Mouse (Mus musculus) cerebellum, adult 18-20 months (tissue): ENCODE results near the gene Zfp970.
A peak's percentile ranks its signal among the peaks of the same experiment; 100 is the strongest.
"Not testable (repeated sequence)": the region's sequence is repeated elsewhere in the genome, so short reads cannot be mapped to it uniquely, and the experiment has no call there.

Experiments used
- DNase-seq, 2 experiments: peaks; one replicate each; pipeline ENCODE4 v3.0.0; 2021

Zfp970 gene

GRCm38 (mm10) chr2:177464676-177465075, at the start of gene Zfp970:
TSS of gene Zfp970 (plus strand) at chr2:177464733.
- DNase-seq = peak; percentile 17 to 29

DNA sequence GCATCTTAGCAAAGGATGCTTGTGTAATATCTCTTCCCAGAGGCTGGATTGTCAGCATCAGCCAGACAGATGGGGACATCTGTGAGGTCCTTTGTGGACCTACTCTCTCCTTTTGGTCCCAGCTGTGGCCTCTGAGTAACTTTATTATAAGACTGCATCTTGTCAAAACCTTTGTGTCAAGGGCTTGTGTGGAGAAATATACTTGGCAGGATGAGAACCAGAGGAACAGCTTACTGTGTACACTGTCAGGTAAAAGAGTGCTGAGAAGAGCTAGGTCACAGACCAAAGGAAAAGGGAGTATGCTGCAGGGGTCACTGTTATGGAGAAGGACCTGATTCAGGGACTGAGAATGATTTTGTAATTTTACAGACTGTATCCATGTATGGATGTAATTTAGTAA, 3.7 kb downstream of the Zfp970 start:
- not testable (repeated sequence) for DNase-seq

DNA sequence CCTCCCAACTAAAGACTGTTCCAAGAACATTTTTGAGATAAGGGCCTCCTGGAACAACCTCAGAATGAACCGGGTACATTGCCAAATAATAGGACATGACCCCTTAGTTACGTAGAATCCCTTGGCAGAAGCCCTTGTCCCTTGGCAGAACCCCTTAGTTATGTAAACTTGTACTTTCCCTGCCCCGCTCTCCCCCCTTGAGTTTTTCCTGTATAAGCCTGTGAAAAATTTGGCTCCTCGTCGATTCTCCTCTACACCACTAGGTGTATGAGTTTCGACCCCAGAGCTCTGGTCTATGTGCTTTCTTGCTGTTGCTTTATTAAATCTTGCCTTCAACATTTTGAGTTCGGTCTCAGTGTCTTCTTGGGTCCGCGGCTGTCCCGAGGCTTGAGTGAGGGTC, 7.7 kb downstream of the Zfp970 start:
- not testable (repeated sequence) for DNase-seq

GRCm38 (mm10) chr2:177481971-177482370, 17.4 kb downstream of the Zfp970 start:
- DNase-seq = not testable (repeated sequence)

DNA sequence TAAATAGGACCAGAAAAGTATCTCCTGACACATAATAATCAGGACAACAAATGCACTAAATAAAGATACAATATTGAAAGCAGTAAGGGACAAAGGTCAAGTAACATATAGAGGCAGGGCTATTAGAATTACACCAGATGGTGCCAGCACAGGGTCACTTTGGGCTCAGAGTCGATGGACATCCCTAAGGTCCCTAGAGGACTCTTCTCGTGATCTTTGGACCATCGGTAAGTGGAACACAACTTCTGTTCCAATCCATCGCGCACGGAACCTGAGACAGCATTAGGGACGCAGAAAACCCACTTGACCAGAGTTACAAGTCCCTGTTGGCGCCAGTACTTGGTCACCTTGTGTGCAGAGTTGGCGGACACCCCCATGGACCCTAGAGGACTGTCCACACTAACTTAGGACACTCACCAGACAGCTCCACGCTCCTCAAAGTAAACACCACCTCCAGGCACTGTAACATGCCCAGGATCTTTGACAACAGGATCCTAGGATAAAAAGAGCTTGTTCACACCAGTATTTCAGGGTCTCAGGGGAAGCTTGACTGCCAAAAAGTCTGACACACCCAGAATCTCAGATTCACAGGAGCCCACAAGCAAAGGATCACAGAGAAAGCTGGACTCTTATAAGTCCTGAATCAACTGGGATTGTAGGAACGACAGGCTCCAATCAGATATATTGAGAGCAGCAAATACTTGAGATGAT, 18.9 kb downstream of the Zfp970 start:
- DNase-seq = not testable (repeated sequence)

GRCm38 (mm10) chr2:177498067-177498466, 33.5 kb downstream of the Zfp970 start, which contains the start of gene Gm14403:
TSS of gene Gm14403 (plus strand) at chr2:177498215.
- DNase-seq = peak; percentile 46 to 53

GRCm38 (mm10) chr2:177499182-177499581, 34.6 kb downstream of the Zfp970 start:
- DNase-seq = not testable (repeated sequence)

DNA sequence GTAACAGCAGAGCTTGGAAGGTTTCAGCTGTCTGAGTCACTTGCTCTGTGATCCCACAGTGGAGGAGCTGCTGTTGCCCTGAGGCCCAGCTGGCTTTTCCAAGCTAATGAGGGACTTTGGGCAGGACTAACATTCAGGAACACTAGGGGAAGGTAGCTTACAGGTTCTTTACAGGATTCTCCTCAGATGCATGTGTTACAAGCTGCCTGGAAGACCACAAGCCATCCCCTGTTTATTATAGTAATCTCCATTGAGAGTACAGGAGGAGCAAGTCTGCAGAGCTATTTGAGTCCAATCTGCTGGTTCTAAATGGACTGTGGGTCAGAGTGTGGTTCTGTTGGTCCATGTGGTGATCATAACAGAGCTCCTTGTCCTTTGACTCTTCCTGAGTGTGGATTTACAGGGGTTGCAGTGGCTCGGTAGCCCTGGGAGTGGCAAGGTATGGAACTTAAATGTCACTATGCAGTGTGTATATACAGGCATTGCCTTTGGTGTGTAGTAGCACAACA, 40.7 kb downstream of the Zfp970 start:
- not testable (repeated sequence) for DNase-seq

DNA sequence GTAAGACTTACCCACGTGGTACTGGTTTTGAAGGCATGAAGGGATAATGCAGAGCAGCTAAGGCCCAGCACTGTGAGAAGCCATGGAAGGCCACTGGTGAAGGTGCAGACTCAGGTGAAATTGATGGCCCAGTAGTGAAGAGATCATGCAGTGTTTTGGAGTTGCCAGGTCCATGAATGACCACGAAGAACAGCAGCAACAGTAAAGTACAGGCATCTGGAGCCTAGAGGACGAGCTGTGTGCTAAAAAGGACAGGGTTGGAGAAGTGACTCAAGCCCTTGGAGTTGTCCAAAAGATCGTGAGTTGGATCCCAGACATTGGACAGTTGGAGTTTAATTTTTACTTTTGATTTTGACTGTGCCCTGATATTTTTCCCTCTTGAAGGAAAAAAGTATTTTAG, 46.8 kb downstream of the Zfp970 start:
- not testable (repeated sequence) for DNase-seq

GRCm38 (mm10) chr2:177511972-177512371, 47.4 kb downstream of the Zfp970 start:
- not testable (repeated sequence) for DNase-seq

- DNase-seq = not testable (repeated sequence)
Observed at GRCm38 (mm10) chr2:177513991-177514479, 49.5 kb downstream of the Zfp970 start.

- not testable (repeated sequence) for DNase-seq
Observed at GRCm38 (mm10) chr2:177517746-177518145, 53.2 kb downstream of the Zfp970 start.

GRCm38 (mm10) chr2:177518354-177518753, 53.8 kb downstream of the Zfp970 start:
- not testable (repeated sequence) for DNase-seq

GRCm38 (mm10) chr2:177518960-177519359, 54.4 kb downstream of the Zfp970 start:
- not testable (repeated sequence) for DNase-seq

- no peak for DNase-seq
Observed at GRCm38 (mm10) chr2:177520035-177520434, 55.5 kb downstream of the Zfp970 start.

DNA sequence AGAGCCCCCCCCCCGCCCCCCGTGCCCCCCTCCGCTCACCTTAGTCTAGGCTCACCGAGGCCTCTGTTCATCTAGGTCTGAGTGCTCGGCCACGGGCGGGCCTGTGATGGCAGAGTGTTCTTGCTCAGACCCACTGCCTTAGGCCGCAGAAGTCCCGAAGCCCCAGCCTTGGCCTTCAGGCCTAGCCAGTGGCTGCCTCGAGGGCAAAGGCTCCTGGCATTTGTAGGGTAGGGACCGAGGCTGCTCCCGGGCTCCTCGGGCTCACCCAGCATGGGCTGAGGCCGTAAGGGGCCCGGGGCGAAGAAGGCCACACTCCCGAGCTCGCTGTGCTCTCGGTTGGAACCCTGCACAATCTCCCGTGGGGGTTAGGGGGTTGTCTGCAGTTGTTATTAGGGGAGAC, 58.5 kb downstream of the Zfp970 start:
- no peak for DNase-seq

- DNase-seq = not testable (repeated sequence)
Observed at GRCm38 (mm10) chr2:177523674-177524073, 59.1 kb downstream of the Zfp970 start.

- not testable (repeated sequence) for DNase-seq
Observed at GRCm38 (mm10) chr2:177524171-177524570, 59.6 kb downstream of the Zfp970 start.
